Mouse (Mus musculus): Measurements from ENCODE around the gene Akp3. TPM values are rescaled to one million over a fixed set of nuclear protein-coding genes. Genes with fewer than 3 reads are reported as not detected.

The Akp3 gene
- total and polyA plus RNA-seq, 2 experiments: not detected

GRCm38 (mm10) chr1:87143141-87143540 is 18.4 kb downstream of the Akp3 start:
- Histone ChIP-seq H3K27me3 (ENCODE audit: control insufficient read depth, insufficient read depth, low read length) (no peaks in the 10 kb centered on the region), H3K4me3 (ENCODE audit: insufficient read depth, low read depth, low read length) (no peak overlapping the region), H3K27ac (replicated peaks; ENCODE audit: insufficient read depth, low read depth, low read length) (no peak overlapping the region), H3K9ac (ENCODE audit: low read depth, low read length) (no peak overlapping the region), H3K4me1 (ENCODE audit: control insufficient read depth, insufficient read depth, low read length) (no peaks in the 10 kb centered on the region), H3K36me3 (ENCODE audit: control insufficient read depth, insufficient read depth, low read length) (no peaks in the 10 kb centered on the region), H3K79me2 (ENCODE audit: control insufficient read depth, insufficient read depth, low read length) (no peaks in the 10 kb centered on the region)
- DNase-seq (ENCODE audit: extremely low read depth, low read depth, low spot score): no peak
- WGBS: 83% methylated on average over 10 of the region's 10 CpGs
- TF ChIP-seq POLR2A (IDR thresholded peaks at IDR 0.05; ENCODE audit: extremely low read depth, insufficient read depth, low read length) (no peak), CTCF (IDR thresholded peaks at IDR 0.05; ENCODE audit: low read depth, low read length) (no peak)

GRCm38 (mm10) chr1:87149422-87149821 is 24.6 kb downstream of the Akp3 start:
- H3K36me3 ChIP-seq (ENCODE audit: control insufficient read depth, insufficient read depth, low read length): no peaks in the 10 kb centered on the region
- no peaks in the 10 kb centered on the region for H3K4me1 ChIP-seq (ENCODE audit: control insufficient read depth, insufficient read depth, low read length)
- H3K27me3 ChIP-seq (ENCODE audit: control insufficient read depth, insufficient read depth, low read length): peaks cover 13% of the 10 kb centered on the region
- TF ChIP-seq POLR2A (IDR thresholded peaks at IDR 0.05; ENCODE audit: extremely low read depth, insufficient read depth, low read length): no peak
- no peak for TF ChIP-seq CTCF (IDR thresholded peaks at IDR 0.05; ENCODE audit: low read depth, low read length)
- H3K79me2 ChIP-seq (ENCODE audit: control insufficient read depth, insufficient read depth, low read length): no peaks in the 10 kb centered on the region
- no peak for DNase-seq (ENCODE audit: extremely low read depth, low read depth, low spot score)
- 46% methylated on average over 13 of the region's 13 CpGs for WGBS
- H3K9ac ChIP-seq (ENCODE audit: low read depth, low read length): no peak overlapping the region
- H3K27ac ChIP-seq (replicated peaks; ENCODE audit: insufficient read depth, low read depth, low read length): no peak overlapping the region
- no peak overlapping the region for H3K4me3 ChIP-seq (ENCODE audit: insufficient read depth, low read depth, low read length)

GRCm38 (mm10) chr1:87151286-87151685 is 26.5 kb downstream of the Akp3 start:
- Histone ChIP-seq H3K4me1 (ENCODE audit: control insufficient read depth, insufficient read depth, low read length) (no peaks in the 10 kb centered on the region), H3K27ac (replicated peaks; ENCODE audit: insufficient read depth, low read depth, low read length) (no peak overlapping the region), H3K36me3 (ENCODE audit: control insufficient read depth, insufficient read depth, low read length) (no peaks in the 10 kb centered on the region), H3K79me2 (ENCODE audit: control insufficient read depth, insufficient read depth, low read length) (no peaks in the 10 kb centered on the region), H3K27me3 (ENCODE audit: control insufficient read depth, insufficient read depth, low read length) (peaks cover 27% of the 10 kb centered on the region), H3K9ac (ENCODE audit: low read depth, low read length) (no peak overlapping the region), H3K4me3 (ENCODE audit: insufficient read depth, low read depth, low read length) (no peak overlapping the region)
- no peak for DNase-seq (ENCODE audit: extremely low read depth, low read depth, low spot score)
- no peak for TF ChIP-seq CTCF (IDR thresholded peaks at IDR 0.05; ENCODE audit: low read depth, low read length)
- no peak for TF ChIP-seq POLR2A (IDR thresholded peaks at IDR 0.05; ENCODE audit: extremely low read depth, insufficient read depth, low read length)
- WGBS: 80% methylated on average over 6 of the region's 6 CpGs

GRCm38 (mm10) chr1:87153776-87154500 is 29.2 kb downstream of the Akp3 start:
- H3K4me1 ChIP-seq (ENCODE audit: control insufficient read depth, insufficient read depth, low read length): no peaks in the 10 kb centered on the region
- no peak overlapping the region for H3K27ac ChIP-seq (replicated peaks; ENCODE audit: insufficient read depth, low read depth, low read length)
- H3K79me2 ChIP-seq (ENCODE audit: control insufficient read depth, insufficient read depth, low read length): no peaks in the 10 kb centered on the region
- DNase-seq (ENCODE audit: extremely low read depth, low read depth, low spot score): no peak
- no peaks in the 10 kb centered on the region for H3K36me3 ChIP-seq (ENCODE audit: control insufficient read depth, insufficient read depth, low read length)
- TF ChIP-seq POLR2A (IDR thresholded peaks at IDR 0.05; ENCODE audit: extremely low read depth, insufficient read depth, low read length) (no peak), CTCF (IDR thresholded peaks at IDR 0.05; ENCODE audit: low read depth, low read length) (no peak)
- no peak overlapping the region for H3K9ac ChIP-seq (ENCODE audit: low read depth, low read length)
- no peak overlapping the region for H3K4me3 ChIP-seq (ENCODE audit: insufficient read depth, low read depth, low read length)
- WGBS: 3% methylated on average over 72 of the region's 72 CpGs
- H3K27me3 ChIP-seq (ENCODE audit: control insufficient read depth, insufficient read depth, low read length): peaks cover 25% of the 10 kb centered on the region

GRCm38 (mm10) chr1:87154501-87155120 is 29.8 kb downstream of the Akp3 start:
- Histone ChIP-seq H3K79me2 (ENCODE audit: control insufficient read depth, insufficient read depth, low read length) (no peaks in the 10 kb centered on the region), H3K36me3 (ENCODE audit: control insufficient read depth, insufficient read depth, low read length) (no peaks in the 10 kb centered on the region), H3K27ac (replicated peaks; ENCODE audit: insufficient read depth, low read depth, low read length) (no peak overlapping the region), H3K4me1 (ENCODE audit: control insufficient read depth, insufficient read depth, low read length) (no peaks in the 10 kb centered on the region), H3K9ac (ENCODE audit: low read depth, low read length) (no peak overlapping the region), H3K4me3 (ENCODE audit: insufficient read depth, low read depth, low read length) (no peak overlapping the region), H3K27me3 (ENCODE audit: control insufficient read depth, insufficient read depth, low read length) (peaks cover 22% of the 10 kb centered on the region)
- DNase-seq (ENCODE audit: extremely low read depth, low read depth, low spot score): no peak
- 3% methylated on average over 58 of the region's 58 CpGs for WGBS
- TF ChIP-seq CTCF (IDR thresholded peaks at IDR 0.05; ENCODE audit: low read depth, low read length) (no peak), POLR2A (IDR thresholded peaks at IDR 0.05; ENCODE audit: extremely low read depth, insufficient read depth, low read length) (no peak)

All from liver, adult 2 months (tissue).